ENCODE assay signal across 30 mouse cellular contexts in the genomic region with DNA sequence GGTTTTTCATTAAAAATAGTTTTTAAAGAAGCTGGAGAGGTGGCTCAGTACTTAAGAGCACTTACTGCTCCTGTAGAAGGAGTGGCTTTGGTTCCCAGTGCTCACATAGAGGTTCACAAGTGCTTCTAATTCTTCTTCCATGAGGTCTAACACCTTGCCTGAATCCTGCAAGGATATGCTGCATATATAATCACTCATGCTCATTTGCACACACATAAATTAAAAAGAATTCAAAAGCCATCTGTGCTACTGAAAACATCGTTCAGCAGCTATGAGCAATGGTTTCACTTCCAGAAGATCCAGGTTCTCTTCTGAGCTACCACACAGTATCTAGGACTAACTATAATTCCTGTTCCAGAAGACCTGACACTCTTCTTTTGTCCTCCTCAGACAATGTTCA.
"Had no signal": no experiment of that assay in that cellular context is flagged by ENCODE, and none has a peak within 500 bp of the region (broad histone marks: within the 10 kb centered on the region; RNA-seq: fewer than 3 reads in every experiment).

No protein-coding gene starts in this region.

- H3K27me3 ChIP-seq: heart, embryonic 13.5 days; heart, embryonic 15.5 days; hindbrain, embryonic 12.5 days; intestine, embryonic 15.5 days; limb, embryonic 12.5 days; liver, embryonic 13.5 days; liver, embryonic 15.5 days had no signal

- H3K4me3 ChIP-seq: heart, adult 2 months; heart, embryonic 13.5 days; heart, embryonic 15.5 days; hindbrain, embryonic 10.5 days; hindbrain, embryonic 12.5 days; intestine, embryonic 15.5 days; layer of hippocampus, adult 2 months; left cerebral cortex, adult 2 months; limb, embryonic 10.5 days; limb, embryonic 12.5 days; liver, embryonic 13.5 days; liver, embryonic 15.5 days had no signal

- H3K9ac ChIP-seq: heart, embryonic 13.5 days; heart, embryonic 15.5 days; hindbrain, embryonic 12.5 days; hindbrain, embryonic 14.5 days; intestine, embryonic 15.5 days; limb, embryonic 12.5 days; liver, embryonic 13.5 days; liver, embryonic 15.5 days; liver, postnatal 0 days had no signal

- H3K4me1 ChIP-seq: heart, embryonic 13.5 days; heart, embryonic 15.5 days; hindbrain, embryonic 10.5 days; hindbrain, embryonic 12.5 days; intestine, embryonic 15.5 days; limb, embryonic 10.5 days; limb, embryonic 12.5 days; liver, embryonic 13.5 days; liver, embryonic 15.5 days had no signal

- ATAC-seq: hindbrain, embryonic 16.5 days; inflammation-experienced regulatory T-cells, adult 6 months; intestine, embryonic 15.5 days; intestine, postnatal 0 days; liver, postnatal 0 days had no signal

- H3K36me3 ChIP-seq: heart, embryonic 13.5 days; heart, embryonic 15.5 days; hindbrain, embryonic 10.5 days; hindbrain, embryonic 12.5 days; intestine, embryonic 15.5 days; limb, embryonic 10.5 days; limb, embryonic 12.5 days; liver, embryonic 13.5 days; liver, embryonic 15.5 days had no signal

- H3K4me2 ChIP-seq: heart, embryonic 11.5 days; heart, embryonic 13.5 days; heart, embryonic 15.5 days; hindbrain, embryonic 12.5 days; hindbrain, embryonic 14.5 days; intestine, embryonic 15.5 days; limb, embryonic 12.5 days; liver, embryonic 11.5 days; liver, embryonic 13.5 days; liver, embryonic 15.5 days had no signal

- H3K9me3 ChIP-seq: heart, embryonic 13.5 days; heart, embryonic 15.5 days; hindbrain, embryonic 10.5 days; hindbrain, embryonic 12.5 days; intestine, embryonic 15.5 days; limb, embryonic 10.5 days; limb, embryonic 12.5 days; liver, embryonic 13.5 days; liver, embryonic 15.5 days had no signal

- H3K27ac ChIP-seq: heart, adult 2 months; heart, embryonic 13.5 days; heart, embryonic 15.5 days; hindbrain, embryonic 10.5 days; hindbrain, embryonic 12.5 days; hindbrain, embryonic 14.5 days; intestine, embryonic 15.5 days; layer of hippocampus, adult 2 months; left cerebral cortex, adult 2 months; limb, embryonic 10.5 days; limb, embryonic 12.5 days; liver, embryonic 13.5 days; liver, embryonic 15.5 days had no signal

- DNase-seq: gastrocnemius, postnatal 14 days; gastrocnemius, postnatal 36 days; heart, adult 11 months; heart, adult 2 months; heart, postnatal 14 days; heart, postnatal 4 days; kidney, adult 18-20 months; kidney, adult 8-10 months; kidney, postnatal 10 days; kidney, postnatal 25 days; kidney, postnatal 4 days; liver; liver, embryonic 13.5 days; liver, postnatal 0 days had no signal
